Mouse (Mus musculus): ENCODE data around the gene Gm42688.
A peak's percentile ranks its signal among the peaks of the same experiment; 100 is the strongest.

GRCm38 (mm10) chr6:83127419-83127818 lies 26.0 kb downstream of the Gm42688 start:
- no peak for TF ChIP-seq POU5F1 (IDR thresholded peaks at IDR 0.05; ENCODE audit: borderline replicate concordance, low read length)
- peak; percentile 62 for TF ChIP-seq CTCF (conservative IDR thresholded peaks at IDR 0.05; ENCODE audit: low read length)
